Mouse (Mus musculus): ENCODE measurements at regions not wholly inside any gene's neighbourhood (a gene's known extent, or its start where the extent isn't known, plus 50 kb on each side); places are given as distances from the start of the nearest gene placed in this dataset.

GRCm38 (mm10) chr11:110839316-110839715 is 128.5 kb upstream of the Kcnj16 start:
- H3ac ChIP-seq (ENCODE audit: control insufficient read depth, insufficient read length, low read depth): no peak overlapping the region
- H3K79me2 ChIP-seq (ENCODE audit: control insufficient read depth, insufficient read depth): no peaks in the 10 kb centered on the region
- no peaks in the 10 kb centered on the region for H3K27me3 ChIP-seq (ENCODE audit: control insufficient read depth, insufficient read depth, insufficient read length)
- H3K36me3 ChIP-seq (ENCODE audit: control insufficient read depth, insufficient read depth): no peaks in the 10 kb centered on the region
- H3K79me3 ChIP-seq (ENCODE audit: low read depth): no peaks in the 10 kb centered on the region
- H3K4me3 ChIP-seq (ENCODE audit: insufficient read depth, poor library complexity, severe bottlenecking): no peak overlapping the region
- TF ChIP-seq CTCF (IDR thresholded peaks at IDR 0.05; ENCODE audit: control insufficient read depth, insufficient read depth, insufficient read length) (no peak), MYOD1 (IDR thresholded peaks at IDR 0.05; ENCODE audit: control insufficient read depth, insufficient read length, low read depth) (no peak), CEBPB (IDR thresholded peaks at IDR 0.05; ENCODE audit: low read depth) (no peak), MYOG (IDR thresholded peaks at IDR 0.05; ENCODE audit: control insufficient read depth, extremely low read depth, insufficient read length) (no peak), FOSL1 (IDR thresholded peaks at IDR 0.05; ENCODE audit: insufficient read depth, low read length, poor library complexity, severe bottlenecking) (no peak), MAX (IDR thresholded peaks at IDR 0.05) (no peak), USF1 (IDR thresholded peaks at IDR 0.05; ENCODE audit: low read depth) (no peak)

GRCm38 (mm10) chr11:110868319-110868718 is 99.5 kb upstream of the Kcnj16 start:
- Histone ChIP-seq H3K36me3 (ENCODE audit: control insufficient read depth, insufficient read depth) (no peaks in the 10 kb centered on the region), H3K4me3 (ENCODE audit: insufficient read depth, poor library complexity, severe bottlenecking) (no peak overlapping the region), H3K79me3 (ENCODE audit: low read depth) (no peaks in the 10 kb centered on the region), H3K27me3 (ENCODE audit: control insufficient read depth, insufficient read depth, insufficient read length) (no peaks in the 10 kb centered on the region), H3K79me2 (ENCODE audit: control insufficient read depth, insufficient read depth) (no peaks in the 10 kb centered on the region), H3ac (ENCODE audit: control insufficient read depth, insufficient read length, low read depth) (no peak overlapping the region)
- TF ChIP-seq MYOD1 (IDR thresholded peaks at IDR 0.05; ENCODE audit: control insufficient read depth, insufficient read length, low read depth): no peak
- TF ChIP-seq CEBPB (IDR thresholded peaks at IDR 0.05; ENCODE audit: low read depth): no peak
- no peak for TF ChIP-seq MYOG (IDR thresholded peaks at IDR 0.05; ENCODE audit: control insufficient read depth, extremely low read depth, insufficient read length)
- no peak for TF ChIP-seq USF1 (IDR thresholded peaks at IDR 0.05; ENCODE audit: low read depth)
- no peak for TF ChIP-seq CTCF (IDR thresholded peaks at IDR 0.05; ENCODE audit: control insufficient read depth, insufficient read depth, insufficient read length)
- no peak for TF ChIP-seq MAX (IDR thresholded peaks at IDR 0.05)
- no peak for TF ChIP-seq FOSL1 (IDR thresholded peaks at IDR 0.05; ENCODE audit: insufficient read depth, low read length, poor library complexity, severe bottlenecking)

- Histone ChIP-seq H3K79me2 (ENCODE audit: control insufficient read depth, insufficient read depth) (no peaks in the 10 kb centered on the region), H3K4me3 (ENCODE audit: insufficient read depth, poor library complexity, severe bottlenecking) (no peak overlapping the region), H3K79me3 (ENCODE audit: low read depth) (no peaks in the 10 kb centered on the region), H3ac (ENCODE audit: control insufficient read depth, insufficient read length, low read depth) (no peak overlapping the region), H3K36me3 (ENCODE audit: control insufficient read depth, insufficient read depth) (no peaks in the 10 kb centered on the region), H3K27me3 (ENCODE audit: control insufficient read depth, insufficient read depth, insufficient read length) (no peaks in the 10 kb centered on the region)
- no peak for TF ChIP-seq USF1 (IDR thresholded peaks at IDR 0.05; ENCODE audit: low read depth)
Observed at GRCm38 (mm10) chr11:110870133-110870532, 97.7 kb upstream of the Kcnj16 start.

- Histone ChIP-seq H3K4me3 (ENCODE audit: insufficient read depth, poor library complexity, severe bottlenecking) (no peak overlapping the region), H3K79me3 (ENCODE audit: low read depth) (no peaks in the 10 kb centered on the region), H3K36me3 (ENCODE audit: control insufficient read depth, insufficient read depth) (no peaks in the 10 kb centered on the region), H3ac (ENCODE audit: control insufficient read depth, insufficient read length, low read depth) (no peak overlapping the region), H3K79me2 (ENCODE audit: control insufficient read depth, insufficient read depth) (no peaks in the 10 kb centered on the region), H3K27me3 (ENCODE audit: control insufficient read depth, insufficient read depth, insufficient read length) (no peaks in the 10 kb centered on the region)
- TF ChIP-seq MYOG (IDR thresholded peaks at IDR 0.05; ENCODE audit: control insufficient read depth, extremely low read depth, insufficient read length): no peak
- no peak for TF ChIP-seq USF1 (IDR thresholded peaks at IDR 0.05; ENCODE audit: low read depth)
- TF ChIP-seq FOSL1 (IDR thresholded peaks at IDR 0.05; ENCODE audit: insufficient read depth, low read length, poor library complexity, severe bottlenecking): no peak
- no peak for TF ChIP-seq CTCF (IDR thresholded peaks at IDR 0.05; ENCODE audit: control insufficient read depth, insufficient read depth, insufficient read length)
- no peak for TF ChIP-seq MAX (IDR thresholded peaks at IDR 0.05)
- no peak for TF ChIP-seq CEBPB (IDR thresholded peaks at IDR 0.05; ENCODE audit: low read depth)
- no peak for TF ChIP-seq MYOD1 (IDR thresholded peaks at IDR 0.05; ENCODE audit: control insufficient read depth, insufficient read length, low read depth)
Observed at GRCm38 (mm10) chr11:110874626-110875025, 93.2 kb upstream of the Kcnj16 start.

- no peaks in the 10 kb centered on the region for H3K79me2 ChIP-seq (ENCODE audit: control insufficient read depth, insufficient read depth)
- H3K79me3 ChIP-seq (ENCODE audit: low read depth): no peaks in the 10 kb centered on the region
- H3K27me3 ChIP-seq (ENCODE audit: control insufficient read depth, insufficient read depth, insufficient read length): no peaks in the 10 kb centered on the region
- no peak overlapping the region for H3K4me3 ChIP-seq (ENCODE audit: insufficient read depth, poor library complexity, severe bottlenecking)
- no peaks in the 10 kb centered on the region for H3K36me3 ChIP-seq (ENCODE audit: control insufficient read depth, insufficient read depth)
- no peak for TF ChIP-seq MYOG (IDR thresholded peaks at IDR 0.05; ENCODE audit: control insufficient read depth, extremely low read depth, insufficient read length)
- H3ac ChIP-seq (ENCODE audit: control insufficient read depth, insufficient read length, low read depth): no peak overlapping the region
Observed at GRCm38 (mm10) chr11:110880971-110881370, 86.9 kb upstream of the Kcnj16 start.

GRCm38 (mm10) chr11:110889354-110890151 is 78.3 kb upstream of the Kcnj16 start:
- no peak for TF ChIP-seq CEBPB (IDR thresholded peaks at IDR 0.05; ENCODE audit: low read depth)
- no peak for TF ChIP-seq FOSL1 (IDR thresholded peaks at IDR 0.05; ENCODE audit: insufficient read depth, low read length, poor library complexity, severe bottlenecking)
- no peak for TF ChIP-seq USF1 (IDR thresholded peaks at IDR 0.05; ENCODE audit: low read depth)
- no peak for TF ChIP-seq MAX (IDR thresholded peaks at IDR 0.05)
- TF ChIP-seq MYOG (IDR thresholded peaks at IDR 0.05; ENCODE audit: control insufficient read depth, extremely low read depth, insufficient read length): no peak
- TF ChIP-seq MYOD1 (IDR thresholded peaks at IDR 0.05; ENCODE audit: control insufficient read depth, insufficient read length, low read depth): no peak
- TF ChIP-seq CTCF (IDR thresholded peaks at IDR 0.05; ENCODE audit: control insufficient read depth, insufficient read depth, insufficient read length): no peak
- no peaks in the 10 kb centered on the region for H3K79me2 ChIP-seq (ENCODE audit: control insufficient read depth, insufficient read depth)

More at GRCm38 (mm10) chr11:110889354-110890151, 78.3 kb upstream of the Kcnj16 start:
- H3K79me3 ChIP-seq (ENCODE audit: low read depth): no peaks in the 10 kb centered on the region
- H3K27me3 ChIP-seq (ENCODE audit: control insufficient read depth, insufficient read depth, insufficient read length): no peaks in the 10 kb centered on the region
- H3K36me3 ChIP-seq (ENCODE audit: control insufficient read depth, insufficient read depth): no peaks in the 10 kb centered on the region
- H3ac ChIP-seq (ENCODE audit: control insufficient read depth, insufficient read length, low read depth): no peak overlapping the region
- no peak overlapping the region for H3K4me3 ChIP-seq (ENCODE audit: insufficient read depth, poor library complexity, severe bottlenecking)
